Mouse (Mus musculus): Measurements from ENCODE around the gene Scamp1.
A peak's percentile ranks its signal among the peaks of the same experiment; 100 is the strongest.

The Scamp1 gene

DNA sequence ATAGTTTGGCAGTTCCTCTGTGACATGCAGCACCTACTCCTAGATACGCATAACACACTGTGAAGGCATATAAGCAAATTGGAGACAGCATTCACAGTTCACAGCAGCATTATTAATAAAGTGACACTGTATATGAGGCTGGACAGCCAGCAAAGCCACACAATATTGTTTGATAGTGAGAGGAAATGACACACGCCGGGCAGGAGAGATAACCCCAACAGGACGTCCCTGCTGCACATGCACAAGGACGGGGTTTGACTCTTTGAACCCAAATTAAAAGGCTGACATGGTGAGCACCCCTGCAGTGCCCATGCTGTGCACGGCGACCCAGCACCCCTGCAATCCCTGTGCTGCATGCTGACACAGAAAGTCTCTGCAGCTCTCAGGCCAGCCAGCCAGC, 17.5 kb downstream of the Scamp1 start:
- DNase-seq: no peak

GRCm38 (mm10) chr13:94267190-94267589, 18.5 kb downstream of the Scamp1 start:
- no peak for DNase-seq

GRCm38 (mm10) chr13:94266530-94266929, 19.1 kb downstream of the Scamp1 start:
- DNase-seq: no peak

- DNase-seq: no peak
Measured at GRCm38 (mm10) chr13:94265291-94265690, 20.4 kb downstream of the Scamp1 start.

GRCm38 (mm10) chr13:94263943-94264342, 21.7 kb downstream of the Scamp1 start:
- no peak for DNase-seq

GRCm38 (mm10) chr13:94262551-94262950, 23.1 kb downstream of the Scamp1 start:
- peak; percentile 24 for DNase-seq

- peak; percentile 35 for DNase-seq
Measured at GRCm38 (mm10) chr13:94261624-94262023, 24.0 kb downstream of the Scamp1 start.

GRCm38 (mm10) chr13:94260961-94261360, 24.7 kb downstream of the Scamp1 start:
- DNase-seq: no peak

DNA sequence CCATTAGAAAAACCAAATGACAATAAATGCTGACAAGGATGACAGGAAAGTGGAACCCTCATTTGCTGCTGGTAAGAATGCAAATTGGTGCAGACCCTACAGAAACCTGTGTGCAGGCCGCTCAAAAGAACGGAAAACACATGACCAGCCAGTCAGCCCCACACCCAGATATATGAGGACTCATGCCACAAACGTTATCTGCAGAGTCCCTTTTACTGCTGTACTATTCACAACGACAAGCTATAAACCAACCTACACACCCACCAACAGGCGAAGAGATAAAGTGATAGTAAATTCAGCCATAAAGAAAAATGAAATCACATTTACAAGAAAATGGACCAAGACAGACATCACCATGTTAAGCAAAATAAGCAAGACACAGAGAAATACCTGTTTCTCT, 26.4 kb downstream of the Scamp1 start:
- no peak for DNase-seq

DNA sequence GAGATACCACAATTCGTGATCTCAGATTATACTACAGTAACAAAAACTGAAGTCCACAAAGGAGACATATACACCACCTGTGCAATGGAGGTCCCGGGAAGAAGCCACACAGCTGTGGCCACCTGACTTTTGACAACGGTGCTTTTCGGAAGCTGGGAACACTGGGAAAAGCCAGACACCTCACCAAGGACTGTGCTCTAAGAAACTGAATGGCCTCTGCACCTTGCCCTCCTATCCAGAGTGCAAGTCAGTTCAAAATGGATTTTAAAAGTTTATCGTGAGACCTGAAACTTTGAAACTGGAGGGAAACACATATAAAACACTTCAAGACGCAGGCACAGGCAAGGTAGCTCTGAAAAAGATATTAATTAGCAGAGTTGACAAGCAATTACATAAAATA, 27.1 kb downstream of the Scamp1 start:
- DNase-seq: no peak

- DNase-seq: no peak
Measured at GRCm38 (mm10) chr13:94257711-94258110, 27.9 kb downstream of the Scamp1 start.

DNA sequence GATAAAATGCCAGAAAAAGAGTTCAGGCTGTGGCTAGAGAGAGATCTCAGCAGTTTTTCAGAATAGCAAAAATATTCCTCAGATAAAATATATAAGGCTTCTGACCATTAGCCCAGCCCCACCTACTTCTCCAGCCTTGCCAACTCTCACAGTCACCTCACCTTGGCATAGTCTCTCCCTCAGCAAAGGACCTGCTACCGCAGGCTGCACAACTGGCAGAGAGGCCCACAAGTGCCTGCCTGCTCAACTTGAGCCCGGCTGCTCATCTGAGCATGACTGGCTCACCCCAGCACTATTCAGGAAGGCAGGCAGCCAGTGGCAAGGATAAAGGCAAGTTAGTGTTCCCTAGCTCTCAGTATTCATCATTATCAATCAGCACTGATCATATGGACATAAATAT, 30.5 kb downstream of the Scamp1 start:
- no peak for DNase-seq

DNA sequence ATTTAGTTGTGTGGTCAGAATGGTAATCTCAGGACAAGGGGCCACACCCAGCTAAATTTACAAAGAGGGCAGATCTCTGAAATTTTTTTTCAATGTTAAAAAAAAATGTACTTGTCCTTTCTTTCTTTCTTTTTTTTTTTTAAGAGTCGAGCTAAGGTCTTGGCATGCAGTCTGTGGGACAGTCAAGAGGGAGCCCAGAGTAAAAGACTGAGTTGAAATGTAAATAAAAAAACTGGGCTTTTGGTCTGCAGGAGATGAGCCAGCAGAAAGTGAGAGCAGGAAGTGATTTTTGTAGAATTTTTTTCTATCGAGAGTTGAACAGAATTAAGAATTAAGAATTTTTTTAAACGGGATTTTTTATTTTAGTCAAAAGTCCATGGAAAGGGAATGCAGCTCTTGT, 31.4 kb downstream of the Scamp1 start:
- DNase-seq: no peak

DNA sequence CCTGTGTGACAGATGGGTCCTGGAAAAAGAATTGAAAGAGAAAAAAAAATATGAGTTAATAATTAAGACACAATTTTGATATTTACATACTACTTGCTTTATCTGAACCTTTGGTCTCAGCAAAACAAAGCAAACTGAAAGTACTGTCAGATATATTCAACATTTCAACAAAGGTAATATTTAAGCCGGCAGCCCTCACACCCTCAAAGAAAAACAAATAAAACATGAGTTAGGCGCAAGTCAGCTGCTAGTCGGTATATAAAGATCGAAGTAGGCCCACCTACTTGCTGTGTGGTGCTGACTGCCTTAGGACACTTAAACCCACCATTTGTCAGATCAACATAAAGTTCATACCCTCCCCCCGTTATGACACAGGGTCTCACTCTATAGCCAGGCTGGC, 32.6 kb downstream of the Scamp1 start:
- no peak for DNase-seq

- no peak for DNase-seq
Measured at GRCm38 (mm10) chr13:94250761-94251160, 34.9 kb downstream of the Scamp1 start.

DNA sequence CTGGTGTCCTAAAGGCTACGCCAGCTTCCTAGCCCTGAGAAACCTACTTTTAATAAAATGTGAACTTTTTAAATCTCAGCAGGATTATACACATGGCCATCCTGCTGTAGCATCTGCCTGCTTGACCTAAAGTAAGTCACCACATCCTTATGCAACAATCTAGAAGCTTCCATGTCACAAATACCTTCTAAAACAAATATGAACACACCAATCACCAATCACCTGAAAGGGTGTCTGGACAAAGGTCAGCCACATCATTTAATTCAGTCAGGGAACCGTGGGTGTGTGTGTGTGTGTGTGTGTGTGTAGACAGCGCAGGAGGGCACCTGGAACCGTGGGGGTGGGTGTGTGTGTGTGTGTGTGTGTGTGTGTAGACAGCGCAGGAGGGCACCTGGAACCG, 35.5 kb downstream of the Scamp1 start:
- DNase-seq: no peak

DNA sequence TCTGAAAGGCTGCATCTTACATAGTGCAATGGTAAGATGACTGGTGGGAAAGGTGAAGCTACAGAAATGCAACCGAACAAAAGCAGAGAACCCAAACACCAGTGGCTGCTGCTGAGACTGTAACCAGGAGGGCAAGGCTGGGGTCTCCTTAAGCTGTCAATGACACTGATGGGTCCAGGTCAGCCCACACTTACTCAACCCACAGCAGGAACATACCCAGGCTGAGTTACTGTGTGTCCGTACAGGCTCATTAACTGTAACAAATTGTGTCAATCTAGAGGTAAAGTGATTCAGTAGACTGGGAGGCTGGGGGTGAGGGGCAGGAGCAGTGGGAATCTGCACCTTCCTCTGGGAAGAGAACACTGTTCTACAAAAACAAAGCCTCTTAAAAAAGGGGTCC, 42.8 kb downstream of the Scamp1 start:
- DNase-seq: no peak

DNA sequence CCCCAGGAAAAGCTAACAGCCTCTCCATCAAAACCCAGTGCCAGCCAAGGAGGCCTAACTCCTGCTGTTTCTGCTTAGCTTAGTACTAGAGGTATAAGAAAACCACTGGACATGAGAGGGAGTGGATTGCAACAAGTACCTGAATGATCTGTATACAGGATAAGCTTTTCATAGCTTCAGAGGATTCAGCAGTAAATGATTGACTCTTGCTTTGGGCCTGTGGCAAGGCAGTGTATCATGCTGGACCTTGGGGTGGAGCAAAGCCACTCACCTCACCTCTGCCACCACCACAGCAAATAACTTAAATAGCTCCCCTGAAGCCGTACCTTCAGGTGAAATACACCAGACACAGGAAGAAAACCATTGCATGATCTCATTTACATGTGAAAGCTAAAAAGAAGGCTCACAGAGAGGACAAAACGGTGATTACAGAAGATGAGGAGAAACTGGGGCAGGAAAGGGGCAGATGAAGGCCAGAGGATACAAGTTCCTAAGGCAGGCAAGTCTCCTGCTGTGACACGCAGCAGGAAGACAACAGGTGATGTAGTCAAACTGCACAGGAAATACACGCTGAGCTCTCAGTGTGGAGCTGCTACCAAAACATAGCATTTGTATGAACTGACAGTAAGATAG, 43.6 kb downstream of the Scamp1 start:
- DNase-seq: no peak

DNA sequence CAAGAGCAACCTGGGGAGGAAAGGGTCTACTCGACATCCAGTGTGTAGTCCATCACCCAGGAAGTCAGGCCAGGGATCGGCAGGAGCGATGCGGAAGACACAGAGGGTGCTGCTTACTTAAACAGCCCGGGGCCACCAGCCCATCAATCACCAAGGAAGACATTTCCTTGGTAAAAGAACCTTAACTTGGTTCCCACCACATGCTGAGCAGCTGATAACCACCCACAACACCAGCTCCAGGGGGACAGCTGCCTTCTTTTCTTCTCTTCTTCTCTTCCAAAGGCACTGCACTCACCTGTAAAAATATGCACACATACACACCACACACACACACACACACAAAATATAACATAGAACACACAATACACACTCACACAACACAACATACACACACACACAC, 44.8 kb downstream of the Scamp1 start:
- DNase-seq: no peak

DNA sequence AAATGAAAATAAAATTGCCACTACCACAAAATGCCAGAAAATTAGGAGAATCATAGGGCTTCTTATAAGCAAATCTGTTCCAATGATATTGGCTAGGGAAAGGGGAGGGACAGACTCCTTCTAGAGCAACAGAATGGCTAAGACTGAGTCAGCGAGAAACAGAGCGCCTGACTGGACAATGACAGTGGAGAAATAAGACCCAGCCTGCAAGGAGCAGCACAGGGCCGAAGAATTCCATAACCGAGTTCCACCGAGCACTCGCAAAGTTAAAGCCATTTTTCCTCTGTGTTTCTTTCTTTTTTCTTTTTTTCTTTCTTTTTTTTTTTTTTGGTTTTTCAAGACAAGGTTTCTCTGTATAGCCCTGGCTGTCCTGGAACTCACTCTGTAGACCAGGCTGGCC, 45.5 kb downstream of the Scamp1 start:
- no peak for DNase-seq

DNA sequence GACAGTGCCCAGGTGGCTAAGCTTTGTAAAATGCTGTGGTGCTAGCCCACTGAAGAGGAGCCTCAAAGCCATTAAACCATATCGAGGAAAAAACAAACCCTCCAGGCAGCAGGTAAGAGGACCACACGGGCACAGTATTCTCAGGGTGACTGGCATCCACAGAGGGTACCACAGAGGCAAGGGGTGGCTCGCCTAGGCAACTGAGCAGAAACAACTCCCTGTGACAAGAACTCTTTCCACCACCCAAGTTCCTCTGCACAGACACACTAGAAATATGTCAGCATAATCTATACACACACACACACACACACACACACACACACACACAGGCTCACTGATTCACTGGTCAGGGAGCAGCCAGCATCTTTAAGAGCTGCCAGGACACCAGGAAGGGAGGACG, 46.2 kb downstream of the Scamp1 start:
- no peak for DNase-seq

GRCm38 (mm10) chr13:94231871-94232270, 53.8 kb downstream of the Scamp1 start:
- no peak for DNase-seq

DNA sequence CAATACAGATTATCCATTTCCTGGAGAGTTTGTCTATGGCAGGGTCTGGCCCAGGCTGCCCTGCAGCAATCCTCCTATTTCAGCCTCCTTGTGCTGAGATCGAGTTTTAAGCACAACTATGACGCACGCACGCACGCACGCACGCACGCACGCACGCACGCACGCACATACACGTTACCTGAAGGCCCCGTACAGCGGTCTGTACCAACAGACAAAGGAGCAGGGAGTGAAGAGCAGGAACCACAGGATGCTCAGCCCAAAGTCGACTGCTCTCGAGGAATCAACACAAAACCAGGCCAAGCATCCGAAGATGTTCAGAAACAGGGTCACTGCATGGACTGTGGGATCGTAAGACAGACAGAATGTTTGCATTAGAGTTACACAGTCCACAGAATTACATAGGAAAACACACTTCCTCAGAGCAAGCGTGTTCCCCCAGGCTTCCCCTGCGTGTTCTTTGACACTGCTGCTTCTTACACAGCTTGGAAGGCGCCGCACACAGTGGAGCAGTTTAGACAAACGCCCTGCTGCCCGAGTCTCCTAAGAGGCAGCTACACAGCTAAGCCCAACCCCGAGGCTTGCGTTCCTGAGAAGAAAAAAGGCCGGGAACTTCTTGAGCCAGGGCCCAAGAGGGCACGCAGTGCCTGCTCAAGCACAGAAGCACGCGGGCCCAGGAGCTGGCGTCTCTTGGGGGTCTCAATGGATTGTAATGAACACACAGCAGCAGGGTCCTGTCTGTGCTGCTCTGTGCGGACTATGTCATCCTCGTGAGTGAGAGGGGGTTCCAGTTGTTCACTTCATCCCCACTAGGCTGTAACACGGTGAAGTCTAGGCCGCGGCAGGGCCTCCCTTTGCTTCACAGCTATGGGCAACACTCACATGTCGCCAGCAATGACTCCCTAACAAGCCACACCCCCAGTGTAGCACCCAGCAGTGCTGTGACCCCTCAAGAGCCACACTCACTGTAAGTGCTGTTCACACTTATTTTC, 60.6 kb downstream of the Scamp1 start:
- no peak for DNase-seq

GRCm38 (mm10) chr13:94223609-94224008, 62.0 kb downstream of the Scamp1 start:
- DNase-seq: no peak
